Mouse (Mus musculus) brain, embryonic 18.5 days (tissue): ENCODE data around the gene Pnrc1.

Experiments used
- DNase-seq: peaks from one replicate; pipeline ENCODE4 v3.0.0-alpha.2; 2012; ENCODE audit warnings: low read depth, low spot score

The Pnrc1 gene

GRCm38 (mm10) chr4:33270386-33271314 is 19.3 kb downstream of the Pnrc1 start:
- no peak for DNase-seq

- DNase-seq = no peak
Measured at GRCm38 (mm10) chr4:33264979-33265726, 24.8 kb downstream of the Pnrc1 start.

- no peak for DNase-seq
Measured at GRCm38 (mm10) chr4:33262897-33263296, 27.1 kb downstream of the Pnrc1 start.

GRCm38 (mm10) chr4:33261311-33261753 is 28.6 kb downstream of the Pnrc1 start:
- DNase-seq = peak; percentile 12

- no peak for DNase-seq
Measured at GRCm38 (mm10) chr4:33260311-33260710, 29.7 kb downstream of the Pnrc1 start.

- no peak for DNase-seq
Measured at GRCm38 (mm10) chr4:33257263-33257964, 32.5 kb downstream of the Pnrc1 start.

GRCm38 (mm10) chr4:33254706-33255105 is 35.3 kb downstream of the Pnrc1 start:
- no peak for DNase-seq

- no peak for DNase-seq
Measured at GRCm38 (mm10) chr4:33250867-33251266, 39.1 kb downstream of the Pnrc1 start.

GRCm38 (mm10) chr4:33249716-33250230 is 40.2 kb downstream of the Pnrc1 start:
- no peak for DNase-seq

- peak; percentile 16 for DNase-seq
Measured at GRCm38 (mm10) chr4:33248915-33249314, 41.0 kb downstream of the Pnrc1 start.

- DNase-seq = peak; percentile 94
Measured at GRCm38 (mm10) chr4:33248062-33248889, 41.7 kb downstream of the Pnrc1 start.

GRCm38 (mm10) chr4:33247479-33248053 is 42.4 kb downstream of the Pnrc1 start:
- peak; percentile 98 for DNase-seq

GRCm38 (mm10) chr4:33245853-33246395 is 44.0 kb downstream of the Pnrc1 start:
- no peak for DNase-seq

GRCm38 (mm10) chr4:33243921-33244320 is 46.0 kb downstream of the Pnrc1 start:
- DNase-seq = no peak

- DNase-seq = no peak
Measured at GRCm38 (mm10) chr4:33243016-33243758, 46.8 kb downstream of the Pnrc1 start.

GRCm38 (mm10) chr4:33242536-33242935 is 47.4 kb downstream of the Pnrc1 start:
- no peak for DNase-seq

GRCm38 (mm10) chr4:33230881-33231280 is 59.1 kb downstream of the Pnrc1 start:
- no peak for DNase-seq

GRCm38 (mm10) chr4:33229639-33230038 is 60.3 kb downstream of the Pnrc1 start:
- DNase-seq = no peak

GRCm38 (mm10) chr4:33227164-33227563 is 62.8 kb downstream of the Pnrc1 start:
- DNase-seq = no peak
